Mouse (Mus musculus): Measurements from ENCODE around the gene Slx4.
"Not testable (repeated sequence)": the region's sequence is repeated elsewhere in the genome, so short reads cannot be mapped to it uniquely, and the experiment has no call there.

The Slx4 gene

DNA sequence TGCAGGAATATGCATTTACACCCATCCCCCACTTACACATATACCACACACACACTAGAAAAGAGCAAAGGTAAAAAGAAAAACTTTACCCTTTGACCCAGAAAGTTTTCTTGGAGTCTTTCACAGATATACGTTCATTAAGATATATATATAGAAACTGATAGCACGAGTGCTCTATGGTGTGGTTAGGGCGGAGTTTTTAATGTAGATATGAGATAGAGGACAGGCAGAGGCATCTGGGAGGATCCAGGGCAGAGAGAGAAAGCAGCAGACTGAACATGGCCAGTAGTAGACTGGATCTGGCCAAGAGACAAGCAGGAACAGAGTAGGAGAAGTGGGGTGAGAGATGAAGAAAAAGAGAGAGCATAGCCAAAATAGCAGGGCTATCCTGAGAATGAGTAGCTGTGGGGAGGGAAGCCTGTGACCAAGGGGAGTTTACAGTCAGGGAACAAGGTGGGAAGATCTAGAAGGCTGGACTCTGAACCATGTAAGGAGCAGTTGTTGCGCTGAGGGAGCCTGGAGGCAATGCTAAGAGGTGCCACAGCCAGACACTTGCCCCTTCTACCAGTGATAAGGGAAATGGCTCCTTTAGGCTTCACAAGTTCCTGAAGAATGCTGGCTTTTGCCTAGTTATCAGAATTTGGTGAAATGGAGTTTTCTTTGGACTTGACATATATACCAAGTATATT, 9.5 kb upstream of the Slx4 start:
- no peak for DNase-seq (ENCODE audit: low spot score in 2 of 2)

GRCm38 (mm10) chr16:3988410-3988809, 15.2 kb downstream of the Slx4 start:
- DNase-seq (ENCODE audit: low spot score in 2 of 2) = no peak

- DNase-seq (ENCODE audit: low spot score in 2 of 2) = no peak
Observed at GRCm38 (mm10) chr16:3983146-3983700, 20.3 kb downstream of the Slx4 start.

GRCm38 (mm10) chr16:3982173-3982572, 21.4 kb downstream of the Slx4 start:
- no peak for DNase-seq (ENCODE audit: low spot score in 2 of 2)

DNA sequence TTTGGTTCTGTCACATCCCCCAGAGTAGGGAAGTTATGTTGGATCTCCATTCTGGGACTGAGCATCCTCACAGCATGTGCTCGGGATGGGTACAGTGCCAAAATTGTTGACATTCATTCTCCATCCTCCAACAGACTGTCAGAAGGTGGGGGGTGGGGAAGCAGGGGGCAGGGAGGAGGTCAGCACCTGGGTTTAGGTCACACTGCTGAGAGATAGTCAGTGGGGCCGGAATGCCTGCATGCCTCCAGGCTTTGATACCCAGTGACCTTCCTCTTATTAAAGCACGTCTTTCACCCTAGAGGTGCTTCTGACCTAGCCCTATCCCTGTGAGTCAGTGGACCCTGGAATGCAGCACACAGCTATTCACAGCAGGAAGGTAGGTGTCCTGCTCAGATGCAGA, 26.9 kb downstream of the Slx4 start:
- DNase-seq (ENCODE audit: low spot score in 2 of 2) = no peak

DNA sequence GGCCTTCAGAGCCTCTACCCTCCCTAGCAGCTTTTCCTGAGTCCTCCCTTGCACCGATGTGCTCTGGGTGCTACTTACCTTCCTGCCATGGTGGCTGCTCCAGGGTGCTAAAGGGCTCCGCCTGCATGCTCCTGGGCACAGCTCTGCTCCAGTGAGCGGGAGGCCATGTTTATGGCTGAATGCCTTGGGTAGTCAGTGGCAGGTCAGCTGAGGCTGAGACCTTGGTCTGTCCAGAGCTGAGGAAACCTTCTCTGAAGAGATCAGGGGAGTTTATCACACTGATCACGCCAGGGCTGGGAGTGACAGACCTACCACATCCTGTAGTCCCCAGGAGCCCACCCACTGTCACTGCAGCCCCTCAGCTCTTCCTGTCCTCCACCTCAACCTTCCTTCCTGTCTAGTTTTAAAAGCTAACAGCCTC, 27.3 kb downstream of the Slx4 start, which contains the start of gene Nlrc3:
Nlrc3 (minus strand) TSS at position 382 of the 421 bp plus-strand sequence.
- DNase-seq (ENCODE audit: low spot score in 2 of 2) = peak; percentile 67 to 69

DNA sequence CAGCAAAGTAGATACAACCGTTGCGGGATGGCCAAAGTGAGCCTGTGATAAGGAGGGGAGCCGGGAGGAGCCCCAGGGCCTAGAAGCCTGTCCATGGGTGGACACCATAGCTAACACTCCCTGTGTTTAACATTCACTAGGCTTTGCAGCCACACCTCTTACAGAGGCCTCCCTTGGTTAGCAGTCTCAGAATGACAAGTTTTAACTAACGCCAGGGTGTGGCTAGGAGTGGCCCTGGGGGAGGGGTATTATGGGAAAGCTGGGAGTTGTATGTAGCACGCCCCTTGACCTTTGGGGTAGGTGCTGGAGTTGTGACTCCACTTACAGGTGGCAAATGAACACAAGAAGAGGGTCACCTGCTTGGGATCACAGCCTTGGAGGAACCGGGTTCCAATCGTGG, 27.9 kb downstream of the Slx4 start:
- DNase-seq (ENCODE audit: low spot score in 2 of 2) = no peak

- DNase-seq (ENCODE audit: low spot score in 2 of 2) = not testable (repeated sequence)
Observed at GRCm38 (mm10) chr16:3974456-3974855, 29.1 kb downstream of the Slx4 start.

GRCm38 (mm10) chr16:3965534-3965933, 38.0 kb downstream of the Slx4 start:
- no peak for DNase-seq (ENCODE audit: low spot score in 2 of 2)

DNA sequence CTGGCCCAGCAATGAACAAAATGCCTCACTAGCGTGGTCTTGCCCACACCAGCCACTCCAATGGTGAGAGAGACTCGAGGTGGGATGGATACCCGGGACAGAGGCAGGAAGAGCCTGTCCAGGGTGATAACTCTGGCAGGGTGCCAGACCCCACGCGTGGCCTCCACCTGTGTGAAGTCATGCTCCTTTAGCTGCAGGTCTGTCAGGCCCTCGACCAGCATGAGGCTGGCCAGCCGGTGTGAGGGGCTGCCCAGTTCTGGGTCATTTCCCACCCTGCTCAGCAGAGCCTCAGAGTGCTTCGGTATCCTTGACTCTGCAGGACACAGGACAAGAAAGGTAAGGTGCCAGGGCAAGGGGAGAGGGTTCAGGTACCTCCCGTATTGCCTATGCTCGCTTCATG, 38.6 kb downstream of the Slx4 start:
- no peak for DNase-seq (ENCODE audit: low spot score in 2 of 2)

DNA sequence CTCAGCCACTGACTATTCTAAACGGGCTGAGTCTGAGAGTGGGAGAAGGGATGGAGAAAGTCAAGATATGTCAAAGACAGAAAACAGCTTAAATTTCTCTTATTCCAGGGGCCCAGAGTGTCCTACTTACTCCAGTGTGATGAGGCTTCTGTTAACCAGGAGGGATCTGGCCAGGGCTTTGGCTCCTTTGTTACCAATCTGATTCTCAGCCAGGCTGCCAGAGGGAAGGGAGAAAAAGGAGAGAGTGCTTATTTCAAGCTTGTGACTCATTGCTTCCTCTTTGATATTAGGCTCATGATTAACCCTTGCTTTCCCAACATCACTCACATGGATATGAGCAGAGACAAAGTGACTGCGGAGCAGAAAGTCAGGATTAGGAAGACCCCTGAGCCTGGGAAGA, 44.3 kb downstream of the Slx4 start:
- no peak for DNase-seq (ENCODE audit: low spot score in 2 of 2)

DNA sequence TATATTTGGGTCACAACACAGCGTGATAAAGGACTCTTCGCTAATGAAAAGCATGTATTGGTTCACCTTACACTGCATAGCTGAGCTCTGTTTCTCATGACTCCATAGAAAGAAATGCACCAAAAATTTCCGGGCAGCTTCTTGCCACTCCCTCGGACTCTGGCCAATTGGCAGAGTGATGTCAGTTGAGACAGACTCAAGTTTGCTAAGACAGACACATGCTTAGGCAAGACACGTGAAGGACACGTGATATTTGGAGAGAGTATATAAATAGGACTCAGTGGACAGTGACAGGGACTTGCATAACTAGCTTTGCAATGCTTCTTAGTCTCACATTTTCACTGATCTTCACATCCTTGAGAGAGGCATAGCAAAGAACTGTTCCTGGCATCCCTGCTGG, 47.2 kb downstream of the Slx4 start:
- no peak for DNase-seq (ENCODE audit: low spot score in 2 of 2)

GRCm38 (mm10) chr16:3951141-3951540, 52.4 kb downstream of the Slx4 start:
- DNase-seq (ENCODE audit: low spot score in 2 of 2) = no peak

DNA sequence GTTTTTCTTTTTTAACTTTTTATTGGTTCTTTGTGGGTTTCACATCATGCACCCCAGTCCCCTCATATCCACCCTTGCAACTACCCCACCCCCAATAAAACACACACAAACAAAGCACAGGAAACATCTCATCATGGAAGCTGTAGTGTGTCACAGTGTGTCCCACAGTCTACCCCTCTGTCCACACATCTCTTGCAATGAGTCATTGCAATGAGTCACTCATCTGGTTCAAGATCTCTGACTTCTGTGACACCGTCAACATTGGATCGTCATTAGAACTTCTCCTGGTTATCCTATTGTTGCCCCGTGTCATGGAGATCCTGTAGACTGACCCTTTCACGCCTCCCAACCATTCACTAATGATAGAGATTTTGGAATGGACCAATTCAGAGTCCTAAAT, 68.9 kb downstream of the Slx4 start:
- no peak for DNase-seq (ENCODE audit: low spot score in 2 of 2)

DNA sequence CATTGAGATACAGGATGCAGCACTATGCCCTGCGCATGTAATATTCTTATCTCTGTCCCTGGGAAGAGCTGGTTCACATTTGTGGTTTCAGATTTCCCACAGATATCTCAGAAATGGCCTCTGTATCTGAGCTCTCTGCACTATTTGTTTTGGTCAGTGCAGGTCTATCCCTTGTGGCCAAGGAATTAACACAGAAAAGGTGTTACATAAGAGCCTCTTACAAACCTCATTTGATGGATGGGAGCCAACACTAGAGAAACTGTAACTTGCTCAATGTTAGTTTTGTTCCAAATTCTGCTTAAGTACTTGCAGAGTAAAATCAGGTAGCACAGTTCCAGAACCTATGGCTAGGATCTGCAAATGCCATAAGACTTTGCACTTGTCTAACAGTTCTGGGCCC, 69.5 kb downstream of the Slx4 start:
- no peak for DNase-seq (ENCODE audit: low spot score in 2 of 2)

DNA sequence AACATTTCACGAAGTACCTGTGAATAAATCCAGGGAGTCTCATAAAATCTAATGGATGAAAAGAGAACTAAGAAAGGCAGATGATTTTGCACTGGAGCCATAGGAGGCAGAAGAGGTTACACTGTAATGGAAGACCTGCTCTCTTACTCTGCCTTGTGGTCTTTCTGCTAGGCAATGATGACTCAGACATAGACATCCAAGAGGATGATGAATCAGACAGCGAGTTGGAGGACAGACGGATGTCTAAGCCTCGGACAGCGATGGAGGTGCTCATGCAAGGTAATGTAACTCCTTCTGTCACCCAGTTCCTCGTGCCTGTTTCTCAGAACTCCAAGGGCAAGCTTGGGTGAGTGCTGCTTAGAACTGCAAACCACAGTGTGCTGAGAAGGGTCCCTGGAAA, 70.0 kb downstream of the Slx4 start:
- no peak for DNase-seq (ENCODE audit: low spot score in 2 of 2)

GRCm38 (mm10) chr16:3929151-3929550, 74.4 kb downstream of the Slx4 start:
- no peak for DNase-seq (ENCODE audit: low spot score in 2 of 2)

All from thymus, postnatal 10 days (tissue).